Mouse (Mus musculus) ES-CJ7 (cell line): ENCODE measurements around the gene Kcnk10.

ENCODE experiments used
- DNase-seq: peaks from one replicate; pipeline ENCODE4 v3.0.0; 2011; ENCODE audit warnings: low read depth, low spot score

Kcnk10 gene

GRCm38 (mm10) chr12:98571896-98572680 lies 6.0 kb downstream of the Kcnk10 start:
- DNase-seq: no peak

DNA sequence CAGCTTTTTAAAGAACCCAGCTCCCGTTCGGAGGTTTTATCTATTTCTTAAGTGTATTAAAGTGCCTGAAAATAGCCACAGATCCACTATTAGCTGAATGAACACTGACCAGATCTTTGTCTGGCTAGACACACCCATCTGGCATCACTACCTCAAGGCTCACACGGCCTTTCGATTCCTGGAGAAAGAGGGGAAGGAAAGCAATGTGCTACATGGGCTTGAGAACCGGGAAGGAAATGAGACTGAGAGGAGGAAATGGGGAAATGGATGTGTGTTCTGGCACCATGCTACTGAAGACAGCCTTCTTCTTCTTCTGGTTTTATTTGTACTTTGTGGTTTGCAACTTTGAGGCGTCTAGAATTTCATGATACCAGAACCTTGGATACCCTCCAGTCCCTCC lies 8.7 kb downstream of the Kcnk10 start:
- DNase-seq: no peak

DNA sequence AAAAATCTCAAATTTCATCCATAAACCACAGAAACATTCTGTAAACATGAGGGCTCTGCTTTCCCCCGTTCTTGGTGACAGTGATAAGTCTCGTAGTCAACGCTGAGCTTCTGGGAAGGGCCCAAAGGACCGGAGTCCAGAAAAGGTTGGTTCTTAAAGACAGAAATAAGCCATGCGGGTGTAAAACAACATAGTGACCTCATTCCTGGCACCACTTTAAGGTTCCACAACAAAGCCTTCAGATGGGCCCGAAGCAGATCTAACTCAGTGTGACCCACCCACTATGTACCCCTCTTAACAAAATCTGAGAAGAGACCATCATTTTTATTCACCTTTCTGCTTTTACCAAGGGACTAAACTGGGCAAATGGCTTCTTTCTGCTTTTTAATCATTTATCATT lies 10.2 kb downstream of the Kcnk10 start:
- DNase-seq: no peak

DNA sequence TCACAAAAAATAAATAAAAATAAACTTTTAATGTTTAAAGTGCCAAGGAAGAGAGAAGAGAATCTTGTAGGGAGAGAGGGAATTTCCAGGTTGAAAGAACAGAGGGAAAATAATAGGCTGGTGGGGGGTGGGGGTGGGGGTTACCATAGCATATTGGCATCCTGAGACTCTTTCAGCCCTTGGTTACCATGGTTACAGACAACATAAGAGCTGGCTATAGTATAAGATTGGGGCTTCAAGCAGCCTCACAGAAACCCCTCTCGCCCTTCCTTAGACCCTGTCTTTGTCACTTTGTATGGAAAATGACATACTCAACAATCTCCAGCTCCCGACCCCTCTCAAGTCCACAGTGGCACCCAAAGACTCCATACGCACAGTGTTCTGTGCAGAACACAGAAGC lies 13.7 kb downstream of the Kcnk10 start:
- DNase-seq: no peak

DNA sequence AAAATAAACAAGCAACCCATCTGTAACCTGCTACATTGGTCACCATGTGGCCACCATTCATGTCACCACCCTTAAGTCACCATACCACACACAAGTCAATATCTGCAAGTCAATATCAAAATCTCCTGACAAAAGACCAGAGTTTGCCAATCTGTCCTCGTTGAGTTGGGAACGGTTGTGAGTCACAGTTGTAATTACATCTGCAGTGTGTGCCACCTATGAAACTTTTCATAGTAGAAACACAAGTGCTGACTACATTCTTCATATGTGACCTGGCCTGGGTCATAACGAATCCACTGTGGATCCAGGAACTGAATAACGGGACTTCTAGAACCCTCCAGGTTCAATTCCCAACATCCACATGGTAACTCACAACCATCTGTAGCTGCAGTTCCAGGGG lies 14.8 kb downstream of the Kcnk10 start:
- no peak for DNase-seq

DNA sequence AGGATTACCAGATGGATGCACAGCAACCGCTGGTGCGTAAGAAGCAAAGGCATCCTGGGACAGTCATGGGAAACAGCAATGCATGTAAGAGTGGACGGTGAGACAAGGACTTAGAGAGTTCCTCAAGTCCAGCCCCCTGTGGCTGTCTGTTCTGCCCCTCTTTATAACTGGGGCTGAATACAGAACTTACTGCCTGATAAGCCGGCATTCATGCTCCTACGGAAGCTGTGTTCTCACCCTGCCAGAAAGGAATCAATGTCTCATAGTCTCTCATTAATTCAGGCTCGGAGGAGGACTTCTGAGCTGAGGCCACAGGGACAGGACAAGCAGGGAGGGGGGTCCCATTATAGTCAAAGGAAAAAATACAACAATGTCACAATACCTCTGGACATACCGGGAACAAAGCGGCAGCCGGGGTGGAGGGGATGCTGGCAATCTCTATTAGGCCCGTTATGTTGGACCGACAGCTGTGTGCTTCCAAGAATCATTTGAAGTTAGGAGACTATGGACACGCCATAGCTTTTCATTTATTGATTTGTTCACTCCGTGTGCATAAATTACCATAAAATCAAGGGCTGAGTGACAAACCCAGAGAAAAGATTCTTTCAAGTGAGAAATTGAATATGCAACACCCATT lies 15.7 kb downstream of the Kcnk10 start:
- DNase-seq: no peak

- DNase-seq: no peak
Observed at GRCm38 (mm10) chr12:98560038-98560437, 18.1 kb downstream of the Kcnk10 start.

GRCm38 (mm10) chr12:98557013-98557677 lies 21.0 kb downstream of the Kcnk10 start:
- DNase-seq: no peak

- no peak for DNase-seq
Observed at GRCm38 (mm10) chr12:98549981-98550380, 28.1 kb downstream of the Kcnk10 start.

DNA sequence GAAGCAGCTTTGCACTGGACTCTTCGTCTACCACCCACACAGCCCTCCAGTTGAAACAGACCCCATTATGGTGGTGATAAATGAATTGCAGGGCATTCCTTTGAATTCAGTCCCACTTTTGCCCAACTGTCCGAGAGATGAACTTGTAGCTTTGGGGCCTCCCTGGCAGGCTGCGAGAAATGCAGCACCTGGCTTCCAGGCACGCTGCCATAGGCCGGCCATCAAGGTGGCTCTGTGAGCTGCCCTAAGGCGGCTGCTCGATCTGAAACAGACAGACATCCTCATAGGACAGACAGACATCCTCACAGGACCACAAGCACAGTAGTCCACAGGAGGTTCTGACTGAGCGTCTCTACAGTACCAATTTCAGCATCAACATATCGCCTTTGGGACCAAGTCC lies 30.0 kb downstream of the Kcnk10 start:
- peak; percentile 12 for DNase-seq

GRCm38 (mm10) chr12:98545875-98546274 lies 32.2 kb downstream of the Kcnk10 start:
- DNase-seq: no peak

DNA sequence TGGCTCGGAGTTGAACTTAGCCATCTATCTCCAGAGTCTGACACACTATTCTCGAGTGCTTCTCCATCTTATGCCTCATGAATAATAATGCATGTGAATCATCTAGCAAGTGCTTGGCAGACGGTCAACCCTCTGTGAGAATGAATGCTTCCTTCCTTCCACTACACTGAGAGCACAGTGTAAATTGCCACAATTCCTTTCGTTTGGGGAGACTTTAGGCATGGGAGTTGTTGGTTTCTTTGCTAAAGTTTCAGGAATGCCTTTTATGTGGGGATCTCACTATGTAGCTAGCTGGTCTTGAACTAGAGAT lies 32.9 kb downstream of the Kcnk10 start:
- no peak for DNase-seq

DNA sequence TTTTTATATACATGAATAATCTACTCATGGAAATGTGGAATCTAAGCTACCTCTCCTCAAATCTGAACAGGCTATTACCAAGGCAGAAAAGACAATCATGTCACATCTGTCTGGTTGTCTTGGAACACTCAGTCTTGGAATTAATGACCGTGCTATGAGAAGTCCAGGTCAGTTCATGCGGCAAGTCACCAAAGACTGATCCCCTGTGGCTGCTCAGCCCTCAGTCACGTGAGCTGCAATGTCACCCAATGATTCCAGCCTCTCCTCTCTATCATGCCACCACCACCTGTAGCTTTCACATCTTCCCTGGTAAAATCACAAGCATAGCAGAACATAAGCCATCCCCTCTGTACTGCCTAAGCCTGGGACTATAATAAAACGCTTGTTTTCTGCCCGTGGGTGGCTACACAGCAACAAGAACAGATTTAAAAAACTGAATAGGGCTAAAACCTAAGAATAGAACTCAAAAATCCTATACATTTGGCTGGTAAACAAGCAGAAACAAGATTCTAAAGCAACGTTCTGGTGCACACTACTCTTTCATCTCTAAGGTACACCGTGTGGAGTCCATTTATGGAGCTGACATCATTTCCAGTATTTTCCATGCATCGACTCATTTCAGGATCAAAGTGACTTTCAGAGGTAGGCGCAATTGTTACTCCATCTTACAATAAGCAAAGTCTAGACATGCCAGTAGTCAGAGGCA lies 33.4 kb downstream of the Kcnk10 start:
- no peak for DNase-seq

GRCm38 (mm10) chr12:98536760-98537159 lies 41.4 kb downstream of the Kcnk10 start:
- no peak for DNase-seq

DNA sequence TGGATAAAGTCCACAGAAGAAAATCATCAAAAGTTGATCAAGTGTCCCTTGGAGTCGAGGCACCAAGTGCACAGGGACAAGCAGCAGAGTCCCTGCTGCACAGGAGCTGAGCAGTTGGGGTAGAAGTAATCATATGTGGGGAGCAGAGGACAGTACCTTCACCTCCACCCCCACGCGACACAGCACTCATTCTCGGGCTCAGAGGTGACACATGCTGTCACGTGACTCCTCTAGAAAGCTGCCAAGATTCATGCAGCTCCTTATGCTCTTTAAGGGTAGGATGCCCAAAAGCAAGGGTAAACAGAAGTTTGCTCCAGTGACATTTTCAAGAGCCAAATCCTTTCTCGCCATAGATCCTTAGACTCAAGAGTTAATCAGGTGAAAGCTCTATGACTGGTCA lies 42.1 kb downstream of the Kcnk10 start:
- no peak for DNase-seq

DNA sequence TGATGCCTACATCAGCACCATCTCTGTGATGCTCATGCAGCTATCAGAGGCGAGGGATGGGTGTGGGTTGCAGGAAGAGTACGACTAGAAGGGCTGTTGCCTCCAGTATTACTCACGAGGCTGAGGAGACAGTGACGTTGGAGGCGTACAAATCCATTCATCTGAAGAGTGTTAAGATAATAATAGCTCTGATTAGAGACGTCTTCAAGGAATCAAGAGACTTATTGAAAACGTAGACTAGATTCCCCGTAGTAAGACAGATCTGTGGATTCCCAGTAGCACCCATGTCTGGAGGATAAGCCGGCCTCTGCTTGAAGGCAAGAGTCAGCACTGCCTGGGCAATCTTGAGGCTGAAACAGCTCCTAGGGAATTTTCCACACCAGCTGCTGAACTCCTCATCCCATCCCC lies 42.6 kb downstream of the Kcnk10 start:
- DNase-seq: no peak

DNA sequence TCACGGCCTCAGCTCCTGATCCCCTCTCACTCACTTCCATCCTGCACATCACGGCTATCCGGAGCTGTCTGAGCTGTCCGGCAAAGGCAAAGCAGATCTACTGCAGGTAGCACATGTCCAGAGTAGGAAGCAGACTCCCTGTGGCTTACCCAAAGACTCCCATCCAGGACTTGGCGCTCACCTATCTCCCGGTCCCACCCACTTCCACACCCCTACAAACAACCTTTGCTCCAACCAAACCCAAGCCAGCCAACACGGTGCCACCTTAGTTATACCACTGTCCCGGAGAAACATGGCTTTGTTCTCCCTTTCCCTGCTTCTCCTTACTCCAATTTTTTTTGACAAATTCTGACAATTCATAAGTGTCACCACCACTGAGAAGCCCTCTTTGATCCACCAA lies 49.5 kb downstream of the Kcnk10 start:
- no peak for DNase-seq

GRCm38 (mm10) chr12:98525361-98525760 lies 52.7 kb downstream of the Kcnk10 start:
- no peak for DNase-seq

- no peak for DNase-seq
Observed at GRCm38 (mm10) chr12:98524331-98525311, 53.5 kb downstream of the Kcnk10 start.

DNA sequence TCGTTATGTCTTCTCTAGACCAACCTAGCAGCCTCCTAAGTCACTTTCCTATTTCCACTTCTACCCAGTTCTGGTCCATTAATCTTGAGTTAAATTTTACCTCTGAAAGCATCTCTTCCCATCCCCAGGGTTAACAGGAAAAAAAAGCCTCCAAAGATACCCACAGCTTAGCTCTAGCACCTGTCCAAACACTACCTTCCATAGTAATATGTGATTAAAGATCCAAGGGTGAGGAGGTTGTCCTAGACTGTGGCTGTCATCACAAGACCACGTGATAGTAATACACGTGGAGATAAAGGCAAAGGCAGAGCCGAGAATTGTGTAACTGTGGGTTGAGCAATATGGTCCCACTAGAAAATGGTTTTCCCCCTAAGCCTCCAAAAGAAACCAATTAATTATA lies 56.8 kb downstream of the Kcnk10 start:
- no peak for DNase-seq

DNA sequence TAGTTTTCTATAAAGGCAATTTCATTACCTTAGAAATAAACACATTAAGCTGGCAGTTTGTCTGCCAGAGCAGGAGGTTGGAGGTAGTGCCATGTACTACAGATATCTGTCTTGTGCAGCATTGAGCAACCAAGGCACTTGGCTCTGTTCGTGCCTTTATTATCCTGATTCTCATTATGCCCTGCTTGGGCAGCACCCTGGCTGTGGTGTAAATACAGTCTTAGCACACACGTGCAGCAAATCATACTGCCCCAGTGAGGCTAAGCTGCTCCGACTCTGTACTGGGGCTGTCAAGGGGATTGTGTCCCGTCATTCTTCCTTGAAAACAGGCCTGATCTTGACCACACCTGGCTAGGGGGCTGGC lies 57.6 kb downstream of the Kcnk10 start:
- DNase-seq: no peak
